Mouse (Mus musculus): ENCODE data around the gene Zfp704. TPM values are rescaled to one million over a fixed set of nuclear protein-coding genes. Genes with fewer than 3 reads are reported as not detected.

Zfp704 gene
- total and polyA plus RNA-seq, 3 experiments, result not detected

GRCm38 (mm10) chr3:9573581-9573980, 36.3 kb downstream of the Zfp704 start:
- Histone ChIP-seq H3K27me3 (replicated peaks) (no peaks in the 10 kb centered on the region), H3K4me1 (ENCODE audit: control insufficient read depth in 1 of 2, insufficient read depth in 2 of 2) (peaks cover 2 to 4% of the 10 kb centered on the region in 2 experiments; a peak in 1 of 4 replicates), H3K79me2 (replicated peaks; ENCODE audit: control insufficient read depth, extremely low read depth, insufficient read depth, poor library complexity, severe bottlenecking) (no peaks in the 10 kb centered on the region), H3K9ac (ENCODE audit: insufficient read depth, low read depth) (no peak overlapping the region), H3K4me3 (replicated peaks in 1 of 3; ENCODE audit: low read depth in 2 of 3, low read length in 2 of 3, poor library complexity in 1 of 3) (no peak overlapping the region), H3K9me3 (replicated peaks; ENCODE audit: low read length) (no peaks in the 10 kb centered on the region), H3K36me3 (replicated peaks in 1 of 2; ENCODE audit: control insufficient read depth in 1 of 2, insufficient read depth in 1 of 2, low read length in 1 of 2) (no peaks in the 10 kb centered on the region), H3K4me2 (ENCODE audit: insufficient read depth, low read depth, poor library complexity, severe bottlenecking) (no peak overlapping the region), H3K27ac (ENCODE audit: insufficient read depth, low read depth) (no peak overlapping the region)
- dilution Hi-C loops (cut with MboI; ENCODE audit: extremely low pct_ligation_motif_present, extremely low pct_unique_long_range_greater_than_20kb, low sequenced_read_pairs), result no loop called here
- in situ Hi-C loops (cut with MboI; ENCODE audit: low pct_ligation_motif_present, low pct_unique_long_range_greater_than_20kb, low sequenced_read_pairs), result no loop called here
- no peak for DNase-seq (ENCODE audit: extremely low read depth)
- TF ChIP-seq CHD1 (IDR thresholded peaks at IDR 0.05; ENCODE audit: low read depth, low read length) (no peak), IRF4 (IDR thresholded peaks at IDR 0.05; ENCODE audit: low read depth, low read length) (no peak), ZKSCAN1 (IDR thresholded peaks at IDR 0.05; ENCODE audit: borderline replicate concordance, low read depth, low read length) (no peak), GABPA (IDR thresholded peaks at IDR 0.05; ENCODE audit: insufficient replicate concordance, low read depth, low read length) (no peak), NRF1 (IDR thresholded peaks at IDR 0.05; ENCODE audit: low read depth, low read length) (no peak), RAD21 (IDR thresholded peaks at IDR 0.05; ENCODE audit: low read depth, low read length) (no peak), USF2 (conservative IDR thresholded peaks at IDR 0.05; ENCODE audit: low read depth, low read length) (no peak), HCFC1 (IDR thresholded peaks at IDR 0.05; ENCODE audit: low read depth, low read length) (no peak), ZMIZ1 (IDR thresholded peaks at IDR 0.05; ENCODE audit: low read depth, low read length) (no peak), BHLHE40 (IDR thresholded peaks at IDR 0.05; ENCODE audit: low read depth, low read length) (no peak), CHD2 (IDR thresholded peaks at IDR 0.05; ENCODE audit: low read length) (no peak), POLR2AphosphoS2 (IDR thresholded peaks at IDR 0.05; ENCODE audit: low read depth, low read length) (no peak), MEF2A (IDR thresholded peaks at IDR 0.05; ENCODE audit: borderline replicate concordance, low read depth, low read length) (no peak), ZC3H11A (IDR thresholded peaks at IDR 0.05; ENCODE audit: low read depth, low read length) (no peak)

GRCm38 (mm10) chr3:9572261-9572660, 37.6 kb downstream of the Zfp704 start:
- dilution Hi-C loops (cut with MboI; ENCODE audit: extremely low pct_ligation_motif_present, extremely low pct_unique_long_range_greater_than_20kb, low sequenced_read_pairs), result no loop called here
- in situ Hi-C loops (cut with MboI; ENCODE audit: low pct_ligation_motif_present, low pct_unique_long_range_greater_than_20kb, low sequenced_read_pairs), result no loop called here
- Histone ChIP-seq H3K27me3 (replicated peaks) (no peaks in the 10 kb centered on the region), H3K9ac (ENCODE audit: insufficient read depth, low read depth) (no peak overlapping the region), H3K4me1 (ENCODE audit: control insufficient read depth in 1 of 2, insufficient read depth in 2 of 2) (peaks cover 2 to 4% of the 10 kb centered on the region in 2 experiments; a peak in 1 of 4 replicates), H3K79me2 (replicated peaks; ENCODE audit: control insufficient read depth, extremely low read depth, insufficient read depth, poor library complexity, severe bottlenecking) (no peaks in the 10 kb centered on the region), H3K4me2 (ENCODE audit: insufficient read depth, low read depth, poor library complexity, severe bottlenecking) (no peak overlapping the region), H3K36me3 (replicated peaks in 1 of 2; ENCODE audit: control insufficient read depth in 1 of 2, insufficient read depth in 1 of 2, low read length in 1 of 2) (no peaks in the 10 kb centered on the region), H3K9me3 (replicated peaks; ENCODE audit: low read length) (no peaks in the 10 kb centered on the region), H3K4me3 (replicated peaks in 1 of 3; ENCODE audit: low read depth in 2 of 3, low read length in 2 of 3, poor library complexity in 1 of 3) (no peak overlapping the region), H3K27ac (ENCODE audit: insufficient read depth, low read depth) (no peak overlapping the region)
- DNase-seq (ENCODE audit: extremely low read depth), result no peak
- TF ChIP-seq TBP (conservative IDR thresholded peaks at IDR 0.05; ENCODE audit: low read depth, low read length), result no peak
- TF ChIP-seq MYC (IDR thresholded peaks at IDR 0.05; ENCODE audit: low read depth, low read length), result no peak

Data from CH12.LX (cell line).